Mouse (Mus musculus) cortical plate, adult 2 months (tissue): Measurements from ENCODE around the gene Cfap73. TPM values are rescaled to one million over a fixed set of nuclear protein-coding genes. Genes with fewer than 3 reads are reported as not detected.

Experiments used
- H3K27ac ChIP-seq: fragments of 200-500 bp; 2 replicates; pipeline ENCODE4 v1.5.1; 2012; ENCODE audit warnings: low read length, control low read depth, inconsistent platforms; ENCODE audit not compliant: insufficient read depth
- H3K4me1 ChIP-seq: fragments of 200-500 bp; 2 replicates; pipeline ENCODE4 v1.6.1; 2011; ENCODE audit warnings: low read length; ENCODE audit not compliant: control insufficient read depth, insufficient read depth
- H3K4me3 ChIP-seq: fragments of 200-500 bp; 2 replicates; pipeline ENCODE4 v1.5.1; 2011; ENCODE audit warnings: mild to moderate bottlenecking, low read length, control low read depth; ENCODE audit not compliant: insufficient read depth
- CTCF ChIP-seq: fragments of 200-500 bp; IDR thresholded peaks from 2 replicates; pipeline ENCODE4 v1.5.1; 2011; ENCODE audit warnings: mild to moderate bottlenecking, control low read depth, low read length; ENCODE audit not compliant: insufficient read depth; ENCODE audit errors: extremely low read depth
- POLR2A ChIP-seq: fragments of 200-500 bp; IDR thresholded peaks from 2 replicates; pipeline ENCODE4 v1.6.1; 2011; ENCODE audit warnings: mild to moderate bottlenecking, low read length, control low read depth; ENCODE audit not compliant: insufficient read depth; ENCODE audit errors: extremely low read depth
- polyA plus RNA-seq: library from polyadenylated mRNA; depleted of rRNA; stranded (reverse); fragments of >200 nt; gene quantifications from 2 replicates; pipeline ENCODE4 v1.2.3, GENCODE M21; 2012

Gene Cfap73
- polyA plus RNA-seq, 1 experiment = 0.10 TPM

DNA sequence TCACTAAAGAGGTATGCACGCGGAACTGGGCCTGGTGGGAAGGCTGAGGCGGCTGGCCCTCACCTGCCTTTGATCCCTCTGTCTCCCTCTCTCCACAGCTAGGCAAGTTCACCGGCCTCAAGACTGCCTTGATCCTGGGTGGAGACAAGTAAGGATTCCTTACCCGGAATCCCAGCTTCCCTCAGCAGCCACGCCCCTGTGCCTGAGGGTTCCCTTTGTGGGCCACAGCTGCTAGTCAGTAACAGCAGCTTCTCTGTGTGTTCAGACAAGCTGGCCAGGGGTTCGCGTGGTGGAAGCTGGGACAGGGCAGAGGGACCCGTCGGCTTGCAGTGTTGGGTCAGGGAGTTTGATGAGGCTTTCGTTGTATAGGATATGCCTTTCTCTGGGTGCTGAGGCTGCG is 15.3 kb downstream of the Cfap73 start:
- peaks cover 3% of the 10 kb centered on the region; the same call in 1 of the 2 replicates for H3K4me1 ChIP-seq
- no peak for TF ChIP-seq CTCF
- TF ChIP-seq POLR2A = no peak
- H3K4me3 ChIP-seq = no peak overlapping the region
- H3K27ac ChIP-seq = no peak overlapping the region

DNA sequence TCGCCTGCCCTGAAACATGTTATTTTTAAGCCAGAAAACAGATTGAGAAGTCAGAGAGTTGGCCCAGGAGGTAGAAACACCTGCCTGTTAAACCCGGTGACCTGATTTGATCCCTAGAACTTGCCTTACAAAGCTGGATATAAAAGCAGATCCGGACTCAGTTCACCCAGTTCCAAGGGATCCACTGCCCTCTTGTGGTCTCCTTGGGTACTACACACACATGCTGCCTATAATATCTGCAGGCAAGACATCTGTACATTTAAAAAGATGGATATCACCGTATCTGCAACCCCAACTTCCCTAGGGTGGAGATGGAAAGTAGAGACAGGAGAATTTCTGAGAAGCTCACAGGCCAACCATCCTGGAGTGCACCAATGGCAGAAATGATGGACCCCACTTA is 18.1 kb downstream of the Cfap73 start:
- Histone ChIP-seq H3K27ac (no peak overlapping the region), H3K4me3 (no peak overlapping the region), H3K4me1 (peaks cover 1% of the 10 kb centered on the region; the same call in 1 of the 2 replicates)
- TF ChIP-seq POLR2A = no peak
- peak; percentile 32; the same call in 1 of the 2 replicates for TF ChIP-seq CTCF

DNA sequence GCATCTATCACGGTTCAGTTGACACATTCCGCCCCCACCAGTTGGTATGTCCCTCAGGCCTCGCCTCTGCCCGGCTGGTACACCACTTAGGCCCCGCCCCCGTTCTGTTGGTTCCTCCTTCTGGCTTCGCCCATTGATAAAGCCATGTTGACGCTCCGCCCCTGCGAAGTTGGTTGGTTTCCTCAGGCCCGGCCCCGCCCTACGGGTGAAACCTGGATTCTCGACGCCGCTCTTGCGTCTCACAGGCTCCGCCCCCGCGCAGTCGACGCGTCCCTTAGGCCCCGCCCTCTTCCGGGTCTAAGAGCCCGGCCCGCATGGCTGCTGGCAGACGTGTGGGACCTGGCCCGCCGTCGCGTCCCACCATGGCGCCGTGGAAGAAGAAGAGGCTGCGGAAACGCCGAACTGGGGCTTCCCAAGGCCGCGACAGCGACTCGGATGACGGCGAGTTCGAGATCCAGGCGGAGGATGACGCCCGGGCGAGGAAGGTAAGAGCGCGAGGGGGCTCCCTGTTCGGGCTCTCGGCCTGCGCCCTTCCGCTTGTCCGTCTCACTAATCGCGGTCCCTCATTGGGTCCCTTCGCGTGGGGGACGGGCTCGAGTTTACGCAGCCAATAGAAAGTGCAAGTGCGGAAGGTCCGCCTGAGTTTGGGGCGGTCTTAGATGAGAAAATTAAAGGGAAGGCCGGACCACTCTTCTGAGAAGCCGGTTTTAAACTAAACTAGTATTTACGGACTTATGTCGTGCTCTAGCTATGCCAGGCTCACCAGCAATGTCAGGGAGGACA is 21.0 kb downstream of the Cfap73 start:
- Histone ChIP-seq H3K4me1 (peaks cover 2% of the 10 kb centered on the region; the same call in 1 of the 2 replicates), H3K27ac (peak overlapping the region; percentile 95), H3K4me3 (peak overlapping the region; percentile 46)
- peak; percentile 58; the same call in 1 of the 2 replicates for TF ChIP-seq POLR2A
- TF ChIP-seq CTCF = no peak

DNA sequence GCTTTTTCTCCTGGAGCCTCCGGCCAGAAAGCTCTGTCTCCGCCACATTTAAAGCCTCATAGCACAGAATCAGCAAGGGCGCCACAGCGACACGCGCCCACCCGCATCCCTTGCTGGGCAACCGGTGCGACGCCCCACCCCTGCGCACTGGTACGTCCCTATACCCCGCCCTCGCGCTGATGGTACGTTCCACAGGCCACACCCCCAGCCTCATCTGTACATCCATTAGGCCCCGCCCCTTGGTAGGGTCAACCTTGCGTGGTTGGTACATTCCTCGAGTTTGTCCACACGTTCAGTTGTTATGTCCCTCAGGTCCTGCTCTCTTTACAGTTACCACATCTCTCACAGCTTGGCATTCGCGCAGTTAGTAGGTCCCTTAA is 21.6 kb downstream of the Cfap73 start, which contains the start of the genes Rita1 and Ddx54:
TSS of gene Rita1 (minus strand) at position 148 of the 380 bp plus-strand sequence.
TSS of gene Ddx54 (plus strand) at position 298 of the 380 bp plus-strand sequence.
- TF ChIP-seq CTCF (no peak), POLR2A (peak; percentile 86)

DNA sequence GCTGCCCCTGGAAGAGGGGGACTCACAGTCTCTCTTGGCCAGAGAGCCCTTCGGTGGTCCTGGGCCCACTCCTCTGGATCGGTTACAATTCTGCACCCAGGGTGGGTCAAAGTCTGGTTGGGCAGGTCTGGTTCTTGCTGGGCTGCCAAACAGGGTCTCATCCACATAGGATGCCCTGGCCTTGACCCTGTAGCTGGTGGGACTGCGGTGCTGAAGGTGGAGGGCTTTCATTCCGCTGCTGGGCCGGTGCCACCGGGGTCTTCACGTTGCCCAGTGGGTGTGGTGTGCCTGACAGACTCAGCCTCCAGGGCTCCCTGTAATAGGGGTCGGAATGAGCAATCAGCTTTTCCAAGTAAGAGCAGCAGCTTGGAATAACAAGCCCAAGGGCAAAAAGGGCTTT is 22.6 kb downstream of the Cfap73 start:
- peak overlapping the region; percentile 46 for H3K4me3 ChIP-seq
- no peak overlapping the region for H3K27ac ChIP-seq
- TF ChIP-seq CTCF = no peak
- TF ChIP-seq POLR2A = no peak

More for the DNA sequence above, 21.6 kb downstream of the Cfap73 start, which contains the start of the genes Rita1 and Ddx54:
- Histone ChIP-seq H3K4me3 (peak within 1 kb of the TSS; percentile 46), H3K4me1 (peaks cover 2% of the 10 kb centered on the region; the same call in 1 of the 2 replicates), H3K27ac (peak within 1 kb of the TSS; percentile 95)

DNA sequence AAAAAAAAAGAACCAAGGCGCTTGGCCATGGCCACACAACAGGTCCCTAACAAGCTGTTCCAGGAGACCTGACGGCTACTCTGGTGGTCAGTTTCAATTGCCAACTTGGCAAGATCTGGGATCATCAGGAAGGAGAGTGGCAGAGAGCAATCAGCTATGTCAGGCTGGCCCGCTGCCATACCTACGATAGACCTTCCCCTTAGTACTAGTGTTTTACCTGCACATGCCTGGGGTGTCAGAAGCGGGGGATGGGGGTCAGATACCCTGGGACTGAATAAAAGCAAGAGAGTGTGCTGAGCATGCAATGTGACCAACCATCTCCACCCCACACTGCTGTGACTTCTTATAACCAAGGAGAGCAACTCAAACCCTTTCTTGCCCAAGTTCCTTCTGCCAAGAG is 23.1 kb downstream of the Cfap73 start:
- TF ChIP-seq POLR2A (no peak), CTCF (no peak)
- Histone ChIP-seq H3K4me3 (peak overlapping the region; percentile 46; the same call in 1 of the 2 replicates), H3K27ac (no peak overlapping the region), H3K4me1 (peaks cover 2% of the 10 kb centered on the region; the same call in 1 of the 2 replicates)

More for the DNA sequence above, 22.6 kb downstream of the Cfap73 start:
- peaks cover 2% of the 10 kb centered on the region; the same call in 1 of the 2 replicates for H3K4me1 ChIP-seq

DNA sequence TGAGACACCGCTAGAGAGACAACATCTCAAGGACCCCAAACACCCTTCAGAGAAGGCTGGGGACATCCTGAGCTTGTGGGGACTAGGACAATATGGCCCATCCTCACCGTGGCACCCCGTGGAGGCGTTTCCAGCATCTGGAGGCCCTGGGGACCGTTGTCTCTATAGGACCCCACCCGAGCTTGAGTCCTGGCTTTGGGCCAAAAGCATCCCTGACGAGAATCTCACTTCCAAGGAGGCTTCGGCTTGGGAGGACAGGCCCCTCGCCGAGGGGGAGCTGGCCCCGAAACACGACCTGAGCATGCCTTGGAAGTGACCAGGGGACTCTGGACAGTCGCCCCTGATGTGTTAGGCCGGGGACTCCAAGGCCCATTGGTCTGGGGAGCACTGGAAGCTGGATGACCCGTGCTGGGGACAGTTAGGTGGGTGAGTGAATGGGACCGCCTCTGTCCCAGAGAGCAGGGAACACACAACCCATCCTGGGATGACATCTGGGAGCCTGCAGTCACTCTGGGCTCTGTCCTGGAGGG is 24.7 kb downstream of the Cfap73 start:
- TF ChIP-seq CTCF (no peak), POLR2A (no peak)
- Histone ChIP-seq H3K27ac (no peak overlapping the region), H3K4me3 (no peak overlapping the region), H3K4me1 (peaks cover 2% of the 10 kb centered on the region; the same call in 1 of the 2 replicates)

DNA sequence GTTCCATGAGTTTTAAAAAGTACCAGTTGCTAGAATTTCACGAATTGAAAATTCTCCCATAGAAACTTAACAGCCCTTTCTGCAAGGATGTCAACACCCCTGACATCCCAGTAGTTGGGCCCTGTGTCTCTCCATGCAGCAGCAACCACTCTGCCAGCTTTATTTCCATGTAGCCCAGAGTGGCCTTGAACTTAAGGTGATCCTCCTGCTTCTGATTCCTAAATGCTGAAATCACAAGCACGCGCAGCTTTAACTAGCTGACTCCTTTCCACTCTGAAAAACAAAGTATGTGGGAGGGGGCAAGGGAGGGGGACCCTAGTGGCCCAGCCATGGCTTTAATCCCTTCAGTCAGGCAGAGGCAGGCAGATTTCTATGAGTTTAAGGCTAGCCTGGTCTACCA is 26.7 kb downstream of the Cfap73 start:
- no peak for TF ChIP-seq CTCF
- TF ChIP-seq POLR2A = no peak
- Histone ChIP-seq H3K27ac (no peak overlapping the region), H3K4me1 (peaks cover 2% of the 10 kb centered on the region; the same call in 1 of the 2 replicates), H3K4me3 (no peak overlapping the region)

DNA sequence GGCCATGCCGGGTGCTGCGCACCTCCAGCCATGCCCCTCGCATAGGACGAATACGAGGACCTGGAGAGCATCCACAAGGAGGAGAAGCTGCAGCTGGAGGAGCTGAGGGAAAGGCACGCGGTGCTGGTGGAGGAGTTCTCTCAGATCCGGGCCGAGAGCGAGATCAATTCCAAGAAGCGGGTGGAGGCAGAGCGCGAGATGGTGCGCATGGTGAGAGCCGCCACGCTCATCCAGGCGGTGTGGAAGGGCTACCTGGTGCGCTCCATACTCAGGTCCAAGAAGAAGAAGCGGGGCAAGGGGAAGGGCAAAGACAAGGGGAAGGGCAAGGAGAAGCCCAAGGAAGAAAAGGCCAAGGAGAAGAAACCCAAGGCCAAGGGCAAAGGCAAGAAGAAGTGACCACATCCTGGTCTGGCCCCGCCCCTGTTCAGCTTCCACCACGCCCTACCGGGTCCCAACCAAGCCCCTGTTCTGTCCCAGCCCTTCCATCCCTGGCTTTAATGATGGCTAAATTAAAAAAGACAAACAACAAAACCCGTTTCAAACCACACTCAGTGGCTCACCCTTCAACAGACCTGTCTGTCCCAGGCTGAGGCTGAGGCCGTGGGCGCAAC is 27.3 kb downstream of the Cfap73 start:
- peaks cover 2% of the 10 kb centered on the region; the same call in 1 of the 2 replicates for H3K4me1 ChIP-seq
- no peak for TF ChIP-seq CTCF

DNA sequence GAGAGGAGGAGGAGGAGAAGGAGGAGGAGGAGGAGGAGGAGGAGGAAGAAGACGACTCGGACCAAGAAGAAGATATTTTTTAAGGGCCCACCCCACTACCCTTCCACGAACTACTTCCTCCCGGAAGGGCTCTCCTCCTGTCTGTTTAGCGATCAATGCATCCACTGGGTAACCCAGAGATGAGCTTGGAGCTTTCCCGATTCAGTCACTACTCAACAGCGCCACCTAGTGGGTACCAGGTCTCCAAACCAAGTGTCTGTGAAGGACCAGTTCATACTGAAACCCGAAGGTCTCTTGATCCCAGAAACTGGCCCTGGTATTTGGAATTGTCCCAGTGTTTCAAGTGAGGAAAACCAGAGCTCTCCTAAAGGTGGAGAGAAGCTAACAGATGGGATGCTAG is 28.3 kb downstream of the Cfap73 start:
- Histone ChIP-seq H3K4me3 (peak overlapping the region; percentile 34; the same call in 1 of the 2 replicates), H3K27ac (no peak overlapping the region), H3K4me1 (no peaks in the 10 kb centered on the region)
- TF ChIP-seq POLR2A = peak; percentile 54
- TF ChIP-seq CTCF = peak; percentile 94

More for the DNA sequence above, 27.3 kb downstream of the Cfap73 start:
- no peak overlapping the region for H3K4me3 ChIP-seq
- H3K27ac ChIP-seq = no peak overlapping the region

DNA sequence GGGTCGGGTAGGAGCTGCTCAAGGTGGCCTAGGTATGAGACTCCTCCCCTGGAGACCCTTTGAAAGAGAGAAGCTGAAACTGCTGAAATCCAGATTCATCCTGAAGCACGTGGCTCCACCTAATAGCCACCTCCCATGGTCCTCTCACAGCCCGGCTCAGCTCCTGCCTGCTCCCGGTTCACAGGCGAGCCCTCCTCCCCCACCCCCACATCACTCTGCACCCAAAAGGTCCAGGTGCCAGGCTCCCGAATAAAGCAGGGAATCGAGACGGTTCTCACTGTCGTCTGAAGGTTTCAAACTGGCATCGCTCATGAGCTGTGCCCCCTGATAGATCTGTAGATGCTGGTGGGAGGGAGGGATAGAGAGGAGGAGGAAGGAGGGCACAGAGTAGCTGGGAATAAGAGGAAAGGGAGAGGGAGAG is 28.8 kb downstream of the Cfap73 start:
- no peak overlapping the region for H3K27ac ChIP-seq
- TF ChIP-seq POLR2A = no peak
- no peak for TF ChIP-seq CTCF
- H3K4me1 ChIP-seq = no peaks in the 10 kb centered on the region

More for the DNA sequence above, 28.8 kb downstream of the Cfap73 start:
- peak overlapping the region; percentile 34 for H3K4me3 ChIP-seq
